Mouse (Mus musculus): ENCODE measurements around the gene Adprhl2.
A peak's percentile ranks its signal among the peaks of the same experiment; 100 is the strongest.

Gene Adprhl2

DNA sequence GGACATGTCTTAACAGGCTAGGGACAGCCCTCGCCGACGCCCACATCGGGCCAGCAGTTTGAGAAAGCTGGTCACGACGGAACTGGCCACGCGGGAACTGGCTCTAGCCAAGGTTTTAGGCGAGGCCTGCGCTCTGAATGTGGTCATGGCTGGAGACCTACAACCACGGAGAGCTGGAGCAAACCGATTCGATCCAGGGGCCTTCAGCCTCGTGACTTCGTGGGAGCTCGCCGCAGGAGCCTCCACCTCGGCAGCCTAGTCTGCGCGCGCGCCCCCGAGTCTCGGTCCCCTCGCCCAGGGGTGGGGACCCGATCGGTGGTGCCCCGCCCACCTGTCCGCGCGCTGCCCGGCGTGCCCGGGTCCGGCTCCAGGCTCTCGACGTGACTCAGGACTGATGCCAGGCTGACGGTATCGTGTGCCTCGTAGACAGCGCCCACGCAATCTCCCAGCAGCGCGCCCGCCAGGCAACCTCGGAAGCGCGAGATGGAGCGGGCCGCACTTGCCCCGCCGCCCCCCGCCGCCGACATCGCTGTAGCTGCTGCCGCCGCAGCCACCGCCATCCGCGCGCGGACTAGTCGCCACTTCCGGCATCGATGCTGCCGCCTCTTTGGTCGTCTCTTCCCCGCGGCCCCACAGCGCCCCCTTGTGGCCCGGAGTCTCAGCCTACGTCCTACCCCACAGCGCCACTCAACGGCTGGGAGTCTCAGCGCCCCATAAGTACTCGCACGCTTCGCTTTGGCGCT is at the start of gene Adprhl2:
TSS of gene Adprhl2 (minus strand) at position 593 of the 743 bp plus-strand sequence.
- DNase-seq (ENCODE audit: low read depth) = peak; percentile 95

DNA sequence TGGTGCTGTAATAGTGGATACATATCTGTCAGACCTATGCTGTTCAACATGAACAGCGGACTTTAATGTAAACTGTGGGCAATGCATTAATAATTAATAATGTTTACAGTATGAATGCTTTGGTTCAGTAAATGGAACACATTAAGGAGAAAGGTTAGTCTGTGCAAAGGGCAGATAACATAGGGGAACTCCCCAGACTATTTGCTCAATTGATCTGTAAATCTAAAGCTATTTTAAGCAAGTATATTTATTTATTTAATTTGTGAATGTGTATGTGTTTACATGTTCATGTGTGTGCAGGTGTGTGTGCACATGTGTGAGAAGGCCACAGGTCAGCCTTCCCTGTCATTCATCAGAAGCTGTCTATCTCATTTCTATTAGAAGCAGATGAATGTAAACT is 38.6 kb upstream of the Adprhl2 start:
- DNase-seq (ENCODE audit: low read depth) = no peak

DNA sequence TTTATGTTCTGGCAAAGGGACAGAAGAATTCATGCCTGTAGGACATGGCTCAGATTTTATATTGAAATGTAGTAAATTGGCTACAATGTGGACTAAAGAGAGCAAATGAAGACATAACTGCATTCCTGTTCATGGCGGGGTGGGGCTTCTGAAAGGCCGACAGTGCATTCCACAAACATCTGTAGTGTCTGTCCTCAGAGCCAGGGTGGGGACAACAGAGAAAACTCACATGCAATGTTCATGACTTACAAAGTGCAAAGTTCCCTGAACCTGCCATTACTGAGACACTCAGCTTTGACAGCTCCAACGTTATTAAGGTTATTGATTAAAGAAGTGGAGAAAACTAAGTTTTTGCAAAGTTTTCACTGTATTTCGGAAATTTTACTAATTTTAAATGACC is 21.9 kb upstream of the Adprhl2 start:
- no peak for DNase-seq (ENCODE audit: low read depth)

DNA sequence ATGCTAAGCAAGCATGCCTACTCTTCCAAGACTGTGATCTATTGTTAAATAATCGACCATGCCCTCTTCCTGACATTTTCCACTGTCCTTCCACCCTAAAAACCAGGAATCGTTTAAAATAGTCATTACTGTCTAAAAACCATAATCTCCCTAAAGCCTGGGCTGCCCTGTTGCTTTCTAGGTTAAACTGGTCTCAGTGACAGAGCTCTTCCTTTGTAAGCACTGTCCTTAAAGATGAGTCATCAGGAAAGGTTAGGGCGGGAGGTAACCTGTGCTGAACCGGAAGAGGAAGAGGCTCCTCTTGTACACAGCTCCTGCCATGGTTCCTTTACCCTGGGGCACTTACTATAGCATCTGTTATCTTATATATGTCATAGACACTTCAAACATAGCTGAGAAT is 18.0 kb upstream of the Adprhl2 start:
- DNase-seq (ENCODE audit: low read depth) = no peak

DNA sequence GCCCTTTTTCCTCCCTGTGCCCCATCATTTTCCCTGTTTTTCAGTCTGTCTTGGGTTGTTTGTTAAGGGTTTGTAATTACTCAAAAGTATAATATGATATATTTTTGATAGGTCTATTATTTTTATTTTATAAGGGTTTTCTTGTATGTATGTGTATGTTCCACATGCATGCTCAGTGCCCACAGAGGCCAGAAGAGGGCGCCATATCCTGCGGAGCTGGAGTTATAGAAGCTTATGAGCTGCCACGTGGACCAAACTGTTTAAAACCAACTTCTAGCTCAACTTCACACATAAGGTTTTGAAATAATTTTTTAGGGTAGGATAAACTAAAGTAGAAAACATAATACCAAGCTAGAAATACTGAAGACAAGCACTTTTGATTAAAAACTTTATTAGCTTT is 10.9 kb upstream of the Adprhl2 start:
- peak; percentile 45 for DNase-seq (ENCODE audit: low read depth)

DNA sequence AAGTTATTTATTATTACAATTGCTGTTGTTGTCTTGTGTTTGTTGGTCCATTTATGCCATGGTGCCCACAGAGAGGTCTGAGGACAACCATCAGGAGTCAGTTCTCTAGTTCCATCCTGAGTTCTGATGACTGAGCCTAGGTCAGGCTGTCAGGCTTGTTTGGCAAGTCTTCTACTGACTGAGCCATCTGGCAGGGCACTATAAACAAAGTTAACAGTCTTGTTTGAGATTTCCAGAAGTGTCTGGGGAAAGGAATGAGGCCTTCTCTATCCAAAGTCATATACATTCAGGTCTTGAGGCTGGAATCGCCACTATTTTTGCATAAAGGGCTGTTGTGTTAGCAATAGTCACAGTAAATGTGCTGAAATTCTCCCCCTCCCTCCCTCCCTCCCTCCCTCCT is 10.2 kb upstream of the Adprhl2 start:
- DNase-seq (ENCODE audit: low read depth) = no peak

DNA sequence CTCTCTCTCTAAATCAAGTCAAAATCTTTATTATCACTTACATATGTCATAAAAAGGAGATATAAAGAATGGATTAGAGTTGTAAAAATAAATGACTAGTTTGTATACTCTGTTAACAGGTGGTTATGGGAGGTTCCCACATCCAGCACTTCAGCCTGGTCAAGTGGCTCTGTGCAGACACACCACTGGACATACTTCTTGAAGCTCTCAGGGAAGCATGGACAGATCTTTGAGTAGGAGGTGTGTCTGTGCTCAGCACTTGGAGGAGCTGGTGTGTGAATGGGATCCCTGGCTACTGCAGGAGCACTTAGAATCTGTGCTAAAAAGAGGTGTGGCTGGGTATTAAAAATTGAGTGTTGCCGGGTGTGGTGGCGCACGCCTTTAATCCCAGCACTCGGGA is 8.8 kb upstream of the Adprhl2 start:
- DNase-seq (ENCODE audit: low read depth) = no peak

DNA sequence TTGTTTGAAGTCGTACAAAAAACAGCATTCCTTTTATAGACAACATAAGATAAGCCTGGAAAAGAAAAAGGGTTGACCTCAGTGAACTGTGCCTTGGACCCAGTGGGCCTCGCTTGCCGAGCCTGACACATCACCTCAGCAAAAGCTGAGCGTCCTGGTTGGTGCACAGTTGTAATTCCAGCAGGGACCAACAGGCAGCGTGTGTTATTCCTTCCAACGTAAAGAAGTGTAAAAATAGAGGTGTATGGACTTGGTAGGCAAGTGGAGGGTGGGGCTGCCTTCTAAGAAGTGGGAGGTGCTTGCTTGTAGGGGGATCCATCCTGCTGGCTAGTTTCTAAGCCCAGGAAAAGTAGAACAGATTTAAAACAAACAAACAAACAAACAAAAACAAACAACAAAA is 4.5 kb upstream of the Adprhl2 start:
- no peak for DNase-seq (ENCODE audit: low read depth)

DNA sequence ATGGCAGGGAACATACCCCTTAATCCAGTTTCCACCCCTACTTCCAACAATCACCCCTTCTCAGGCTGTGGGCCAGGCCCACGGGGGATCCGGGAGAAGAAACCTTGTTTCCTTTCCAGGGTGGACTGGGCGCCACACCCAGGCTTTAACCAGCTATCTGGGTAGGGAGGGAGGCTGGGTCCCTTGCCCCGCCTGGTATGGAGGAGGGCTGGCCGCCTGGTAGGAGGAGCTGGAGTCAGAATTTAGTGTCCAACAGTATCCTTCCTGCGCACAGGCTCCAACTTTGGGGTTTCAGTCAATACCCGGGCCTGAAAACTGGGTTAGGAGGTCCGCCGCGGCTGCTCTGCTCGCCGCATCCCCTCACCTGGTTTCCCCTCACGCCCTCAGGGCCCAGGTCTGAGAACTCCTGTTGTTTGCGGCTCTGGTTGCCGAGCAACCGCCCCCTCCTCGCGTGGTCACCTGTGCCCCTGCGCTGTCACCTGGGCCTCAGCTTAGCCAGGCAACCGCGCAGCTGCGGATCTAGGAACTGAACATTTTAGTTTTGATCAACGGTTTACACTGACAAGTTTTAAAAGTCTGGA is 3.9 kb upstream of the Adprhl2 start, which contains the start of gene Tekt2:
TSS of gene Tekt2 (minus strand) at position 408 of the 581 bp plus-strand sequence.
- DNase-seq (ENCODE audit: low read depth) = peak; percentile 25

DNA sequence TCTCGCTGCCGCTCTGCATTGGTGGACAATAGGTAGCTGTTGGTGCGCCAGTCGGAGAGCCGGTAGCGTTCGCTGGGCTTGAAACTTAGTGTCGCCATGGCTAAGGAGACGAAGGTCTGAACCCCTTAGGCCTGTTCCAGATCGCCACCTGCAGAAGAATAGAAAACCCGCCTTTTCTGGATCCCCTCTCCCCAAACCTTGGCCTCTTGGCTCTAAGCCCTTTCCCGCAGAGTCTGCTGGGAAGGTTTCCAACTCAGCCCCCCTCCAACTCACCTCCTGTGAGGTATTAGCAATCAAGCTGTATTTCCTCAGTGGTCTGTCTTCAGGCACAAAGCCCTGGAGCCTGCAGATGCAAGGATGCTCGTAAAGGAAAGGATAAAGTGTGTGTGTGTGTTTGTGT is 3.4 kb upstream of the Adprhl2 start:
- no peak for DNase-seq (ENCODE audit: low read depth)

DNA sequence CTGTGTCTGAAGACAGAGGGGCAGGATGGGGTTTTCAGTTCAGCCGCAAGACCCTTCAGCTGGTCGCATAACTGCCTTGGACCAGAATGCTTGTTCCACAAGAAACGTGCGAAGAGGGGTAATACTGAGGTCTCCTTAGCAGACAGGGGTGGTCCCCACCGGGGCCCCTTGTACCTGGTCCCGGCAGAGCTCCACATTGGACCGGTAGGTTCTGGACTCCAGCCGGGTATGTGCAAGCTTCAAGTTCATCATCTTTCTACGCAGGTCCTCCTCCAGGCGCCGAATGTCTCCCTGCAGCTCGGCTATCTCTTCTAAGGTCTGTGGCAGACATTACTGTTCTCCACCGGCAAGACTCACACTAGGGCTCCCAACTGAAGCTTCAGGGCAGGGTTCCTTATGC is 1.1 kb upstream of the Adprhl2 start:
- no peak for DNase-seq (ENCODE audit: low read depth)

DNA sequence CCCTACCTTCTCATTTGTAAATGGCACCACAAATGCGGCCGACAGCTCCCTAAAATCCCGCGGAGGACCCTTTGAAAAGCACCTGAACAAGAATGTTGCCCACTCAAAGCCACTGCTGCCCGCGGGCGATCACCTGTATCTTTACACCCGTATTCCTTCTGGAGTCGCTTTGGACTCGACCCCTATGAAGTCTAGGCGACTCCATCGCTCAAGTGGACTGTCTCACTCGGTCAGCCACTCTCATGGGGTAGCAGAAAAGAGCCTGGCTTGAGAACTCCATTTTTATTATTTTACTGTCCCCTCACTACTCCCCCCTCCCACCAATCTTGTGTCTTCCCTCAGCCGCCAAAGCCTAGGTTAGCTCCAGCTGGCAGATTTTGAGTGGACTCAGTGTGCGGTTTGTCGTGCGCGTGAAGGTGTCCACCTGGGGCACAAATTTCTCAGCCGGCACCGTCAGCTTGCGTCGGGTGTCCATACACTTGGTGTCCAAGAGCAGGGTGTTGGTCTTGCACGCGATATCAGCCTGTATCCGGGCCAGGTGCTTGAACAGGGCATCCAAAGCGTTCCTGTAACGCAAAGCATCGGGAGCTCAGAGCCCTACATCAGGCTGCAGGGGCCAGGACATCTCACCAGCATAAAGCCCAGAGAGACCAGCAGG is 480 bp upstream of the Adprhl2 start:
- DNase-seq (ENCODE audit: low read depth) = no peak

DNA sequence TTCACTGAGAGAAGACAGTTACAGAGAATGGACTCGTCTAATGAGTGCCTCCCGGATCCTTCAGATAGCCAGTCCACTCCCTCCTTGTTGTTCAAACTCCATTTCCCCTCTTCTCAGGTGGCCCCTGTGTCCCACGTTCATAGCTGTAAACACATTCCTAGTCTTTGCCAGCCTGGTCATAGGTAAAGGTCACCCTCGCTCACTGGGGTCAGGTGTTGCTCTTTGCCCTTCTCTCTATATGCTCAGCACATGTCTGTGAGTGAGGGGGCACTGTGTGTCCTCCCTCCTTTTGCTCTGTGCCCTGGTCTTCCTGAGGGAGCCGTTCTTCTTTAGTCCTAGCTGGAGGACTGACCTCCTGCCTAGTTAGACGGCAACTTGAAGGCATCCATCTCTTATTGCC is 1.7 kb downstream of the Adprhl2 start:
- no peak for DNase-seq (ENCODE audit: low read depth)

DNA sequence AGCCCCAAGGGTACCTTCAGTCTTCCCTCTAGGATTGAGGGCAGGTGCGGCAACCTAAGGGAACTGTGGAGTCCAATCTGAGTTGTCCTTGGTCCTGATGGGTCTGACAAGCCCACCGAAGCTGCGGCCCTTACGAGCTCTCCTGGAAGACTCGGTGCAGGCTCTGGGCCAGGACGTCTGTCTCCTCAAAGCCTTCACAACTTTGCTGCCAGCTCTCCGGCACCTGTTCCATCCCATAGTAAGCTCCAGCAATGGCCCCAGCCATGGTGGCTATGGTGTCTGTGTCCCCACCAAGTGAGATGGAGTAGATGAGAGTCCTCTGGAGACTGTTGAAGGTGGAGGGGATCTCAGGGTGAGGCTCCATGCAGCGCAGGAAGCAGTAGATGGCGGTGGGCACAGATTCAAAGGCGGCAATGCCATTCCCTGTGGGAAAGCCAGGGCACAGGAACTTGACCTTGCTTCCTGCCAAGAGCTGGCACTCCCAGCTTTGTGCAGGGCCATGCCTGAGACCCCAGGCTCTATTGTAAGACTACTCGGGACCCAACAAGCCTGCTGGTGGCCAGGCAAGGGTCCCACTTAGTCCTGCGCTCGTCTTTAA is 5.0 kb downstream of the Adprhl2 start:
- DNase-seq (ENCODE audit: low read depth) = no peak

DNA sequence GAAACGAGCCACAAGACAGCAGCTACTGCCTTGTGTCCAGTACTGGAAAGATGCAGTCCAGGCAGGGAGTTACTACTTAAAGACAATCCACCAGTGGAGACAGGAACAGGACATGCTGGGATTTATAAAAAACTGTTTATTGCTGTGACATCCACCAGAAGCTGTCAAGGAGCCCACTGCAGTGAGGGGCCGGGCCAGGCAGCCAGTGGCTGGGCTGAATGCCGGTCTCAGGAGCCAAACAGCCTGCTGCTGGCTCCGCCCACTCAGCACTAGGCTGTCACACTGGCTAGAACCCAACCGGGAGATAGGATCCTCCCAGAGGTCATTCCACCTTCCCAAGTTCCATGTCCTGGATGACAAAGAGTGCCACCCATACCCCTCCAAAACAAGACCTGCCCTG is 5.6 kb downstream of the Adprhl2 start:
- no peak for DNase-seq (ENCODE audit: low read depth)

DNA sequence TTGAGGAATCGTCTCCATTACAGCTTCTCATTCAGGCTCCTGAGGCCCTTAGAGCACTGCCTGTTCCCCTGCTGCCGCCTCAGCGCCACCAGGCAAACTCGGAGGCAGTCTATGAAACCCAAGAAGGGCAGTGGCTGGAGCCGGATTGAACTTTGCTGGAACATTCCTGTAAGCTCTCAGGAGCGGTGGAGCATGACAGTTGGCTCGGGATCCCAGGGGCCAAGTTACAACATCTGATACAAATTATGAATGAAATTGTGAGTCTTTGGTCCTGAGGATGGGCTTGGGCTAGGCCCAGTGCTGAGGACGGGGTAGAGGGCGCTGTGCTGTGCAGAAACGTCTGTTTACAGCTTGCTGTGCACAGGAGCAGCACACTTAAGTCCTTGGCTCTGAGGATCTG is 7.1 kb downstream of the Adprhl2 start:
- DNase-seq (ENCODE audit: low read depth) = no peak

DNA sequence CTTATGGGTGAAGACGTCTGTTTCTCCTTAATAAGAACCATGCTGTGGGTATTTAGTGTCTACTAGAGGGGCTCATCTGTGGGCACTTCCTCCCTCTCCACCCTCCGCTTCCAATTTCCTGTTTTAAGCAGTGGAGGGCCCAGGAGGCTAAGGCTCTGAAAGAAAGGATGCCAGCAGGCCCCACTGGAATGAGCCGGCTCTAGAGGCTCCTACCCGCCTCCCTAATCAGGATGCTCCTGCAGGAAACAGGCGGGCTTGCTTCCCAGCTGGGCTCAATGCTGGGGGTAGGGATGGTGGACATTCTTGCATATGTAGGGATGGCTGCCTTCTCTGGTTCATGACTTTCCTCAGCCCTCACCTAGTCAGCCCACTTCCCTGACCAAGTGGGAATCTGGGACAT is 8.3 kb downstream of the Adprhl2 start:
- DNase-seq (ENCODE audit: low read depth) = no peak

DNA sequence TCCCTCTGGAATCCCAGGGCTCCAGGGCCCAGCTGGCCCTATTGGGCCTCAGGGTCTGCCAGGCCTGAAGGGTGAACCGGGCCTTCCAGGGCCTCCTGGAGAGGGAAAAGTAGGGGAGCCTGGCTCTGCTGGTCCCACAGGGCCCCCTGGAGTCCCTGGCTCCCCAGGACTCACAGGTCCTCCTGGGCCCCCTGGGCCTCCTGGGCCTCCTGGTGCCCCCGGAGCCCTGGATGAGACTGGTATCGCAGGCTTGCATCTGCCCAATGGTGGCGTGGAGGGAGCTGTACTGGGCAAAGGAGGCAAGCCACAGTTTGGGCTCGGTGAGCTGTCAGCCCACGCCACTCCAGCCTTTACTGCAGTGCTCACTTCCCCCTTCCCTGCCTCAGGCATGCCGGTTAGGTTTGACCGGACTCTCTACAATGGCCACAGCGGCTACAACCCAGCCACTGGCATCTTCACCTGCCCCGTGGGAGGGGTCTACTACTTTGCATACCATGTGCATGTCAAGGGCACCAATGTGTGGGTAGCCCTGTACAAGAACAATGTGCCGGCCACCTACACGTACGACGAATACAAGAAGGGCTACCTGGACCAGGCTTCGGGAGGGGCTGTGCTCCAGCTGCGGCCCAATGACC is 9.8 kb downstream of the Adprhl2 start:
- no peak for DNase-seq (ENCODE audit: low read depth)

DNA sequence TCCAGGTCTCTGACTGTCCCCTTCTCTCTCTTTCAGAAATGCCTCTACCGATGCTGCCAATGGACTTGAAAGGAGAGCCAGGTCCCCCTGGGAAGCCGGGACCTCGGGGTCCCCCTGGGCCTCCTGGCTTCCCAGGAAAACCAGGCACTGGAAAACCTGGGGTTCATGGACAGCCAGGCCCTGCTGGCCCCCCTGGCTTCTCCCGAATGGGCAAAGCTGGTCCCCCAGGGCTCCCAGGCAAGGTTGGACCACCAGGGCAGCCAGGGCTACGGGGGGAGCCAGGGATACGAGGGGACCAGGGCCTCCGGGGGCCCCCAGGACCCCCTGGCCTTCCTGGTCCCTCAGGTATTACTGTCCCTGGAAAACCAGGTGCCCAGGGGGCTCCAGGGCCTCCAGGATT is 11.2 kb downstream of the Adprhl2 start:
- DNase-seq (ENCODE audit: low read depth) = no peak

DNA sequence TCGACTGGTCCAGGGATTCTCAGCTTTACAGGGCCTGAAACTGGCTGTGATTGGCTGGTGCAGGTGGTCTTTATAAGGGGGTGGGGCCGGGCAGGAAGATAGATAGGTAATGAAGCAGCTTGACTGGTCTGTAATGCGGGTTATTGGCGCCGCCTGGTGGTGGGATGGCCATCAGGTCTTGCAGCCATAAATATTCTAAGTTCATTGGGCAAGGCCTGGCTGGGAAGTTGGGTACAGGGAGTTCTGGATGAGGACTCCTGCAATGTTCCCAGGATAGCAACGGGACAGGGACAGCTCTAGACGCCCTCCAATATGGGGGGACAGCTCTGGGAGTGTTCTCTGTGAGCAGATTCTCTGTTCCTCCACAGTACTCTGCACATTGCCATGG is 11.6 kb downstream of the Adprhl2 start:
- DNase-seq (ENCODE audit: low read depth) = peak; percentile 69

DNA sequence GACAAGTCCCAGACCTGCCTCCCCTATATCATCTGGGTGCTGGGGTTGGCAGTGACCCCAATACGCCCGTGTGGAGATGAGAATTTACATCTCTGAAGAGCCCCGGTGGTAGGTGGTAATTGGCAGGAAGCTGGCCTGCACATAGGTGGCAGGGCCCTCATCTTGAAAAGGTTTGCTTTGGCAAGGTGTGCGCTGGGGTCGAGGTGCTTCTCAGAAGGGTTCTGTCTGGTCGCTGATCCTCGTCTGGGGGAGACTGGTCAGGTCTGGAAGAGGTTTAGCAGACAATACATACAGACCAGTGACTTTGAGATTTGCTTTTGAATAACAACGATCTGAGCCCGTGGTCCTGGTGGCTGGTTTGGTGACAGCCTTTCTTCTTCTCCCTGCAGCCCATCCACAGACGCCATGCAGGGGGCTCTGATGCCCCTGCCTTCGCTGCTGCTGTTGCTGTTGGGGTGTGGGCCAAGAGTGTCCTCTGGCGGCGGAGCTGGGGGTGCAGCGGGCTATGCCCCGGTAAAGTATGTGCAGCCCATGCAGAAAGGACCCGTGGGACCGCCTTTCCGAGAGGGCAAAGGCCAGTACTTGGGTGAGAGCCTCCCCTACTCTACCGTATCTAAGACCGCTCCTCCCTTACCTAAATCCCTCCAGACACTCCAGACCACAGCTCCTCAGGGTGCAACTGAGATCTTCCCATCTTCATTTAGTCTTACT is 12.1 kb downstream of the Adprhl2 start:
- no peak for DNase-seq (ENCODE audit: low read depth)

DNA sequence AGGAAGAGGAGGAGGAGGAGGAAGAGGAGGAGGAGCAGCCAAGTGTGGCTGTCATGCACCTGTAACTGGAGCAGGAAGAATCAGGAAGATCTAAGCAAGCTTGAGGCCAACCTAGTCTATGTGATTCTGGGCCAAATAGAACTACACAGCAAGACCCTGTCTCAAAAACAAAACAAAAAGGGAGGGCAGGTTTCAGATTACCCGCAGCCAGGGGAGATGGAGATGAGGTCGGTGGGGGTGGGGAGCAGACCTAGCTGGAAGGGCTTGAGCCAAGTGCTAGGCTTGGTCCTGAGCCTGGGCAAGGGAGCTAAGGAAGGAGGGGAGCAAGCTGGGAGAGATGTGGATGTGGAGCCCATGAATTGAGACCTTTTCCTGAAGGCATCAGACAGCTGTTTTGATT is 14.7 kb downstream of the Adprhl2 start:
- DNase-seq (ENCODE audit: low read depth) = no peak
